Mouse (Mus musculus): ENCODE measurements around the gene Rbms3. TPM values are rescaled to one million over a fixed set of nuclear protein-coding genes. Genes with fewer than 3 reads are reported as not detected.

Gene Rbms3
- polyA plus RNA-seq, 1 experiment from 2014 or later: 38.4 TPM

DNA sequence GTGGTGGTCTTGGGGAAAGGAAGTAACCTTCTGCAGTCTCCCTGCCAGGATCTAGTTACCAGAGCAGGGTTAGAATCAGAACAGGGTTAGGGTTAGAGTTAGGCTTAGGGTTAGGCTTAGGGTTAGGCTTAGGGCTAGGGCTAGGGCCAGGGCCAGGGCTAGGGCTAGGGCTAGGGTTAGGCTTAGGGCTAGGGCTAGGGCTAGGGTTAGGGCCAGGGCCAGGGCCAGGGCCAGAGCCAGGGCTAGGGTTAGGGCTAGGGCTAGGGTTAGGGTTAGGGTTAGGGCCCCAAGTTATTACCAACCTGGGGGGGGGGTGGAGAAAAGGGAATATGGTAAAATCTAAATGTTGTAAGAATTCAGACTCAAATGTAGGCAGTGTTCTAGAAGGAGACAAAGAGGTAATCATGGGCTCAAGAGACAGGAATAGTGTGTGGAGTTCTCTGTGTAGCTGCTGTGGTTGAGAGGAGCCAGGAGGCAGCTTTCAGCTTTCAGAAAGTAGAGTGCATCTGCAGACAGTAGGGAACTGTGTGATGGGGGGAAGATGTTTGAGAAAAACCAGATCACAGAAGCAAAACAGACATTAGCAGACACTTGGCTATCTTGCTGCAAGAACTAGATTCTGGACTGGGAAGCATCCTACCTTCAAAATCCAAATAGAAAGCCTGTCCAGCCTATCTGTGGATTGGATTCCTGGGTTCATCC, 588.3 kb downstream of the Rbms3 start:
- no peaks in the 10 kb centered on the region for H3K27me3 ChIP-seq (ENCODE audit: control insufficient read depth, insufficient read depth, low read length)
- no peaks in the 10 kb centered on the region for H3K9me3 ChIP-seq (ENCODE audit: control insufficient read depth, low read length)
- no peaks in the 10 kb centered on the region for H3K4me1 ChIP-seq (replicated peaks; ENCODE audit: control insufficient read depth, insufficient read depth, low read length)
- no peak for DNase-seq (ENCODE audit: low spot score)
- no peak overlapping the region for H3K9ac ChIP-seq (ENCODE audit: low read depth, low read length)
- no peaks in the 10 kb centered on the region for H3K36me3 ChIP-seq (ENCODE audit: control insufficient read depth, insufficient read depth, low read length)
- no peak overlapping the region for H3K4me3 ChIP-seq (ENCODE audit: low read depth, low read length)
- ATAC-seq (ENCODE audit: low FRiP score): no peak
- H3K27ac ChIP-seq (ENCODE audit: low read depth, low read length): no peak overlapping the region
- H3K4me2 ChIP-seq (replicated peaks; ENCODE audit: low read depth, low read length): no peak overlapping the region

DNA sequence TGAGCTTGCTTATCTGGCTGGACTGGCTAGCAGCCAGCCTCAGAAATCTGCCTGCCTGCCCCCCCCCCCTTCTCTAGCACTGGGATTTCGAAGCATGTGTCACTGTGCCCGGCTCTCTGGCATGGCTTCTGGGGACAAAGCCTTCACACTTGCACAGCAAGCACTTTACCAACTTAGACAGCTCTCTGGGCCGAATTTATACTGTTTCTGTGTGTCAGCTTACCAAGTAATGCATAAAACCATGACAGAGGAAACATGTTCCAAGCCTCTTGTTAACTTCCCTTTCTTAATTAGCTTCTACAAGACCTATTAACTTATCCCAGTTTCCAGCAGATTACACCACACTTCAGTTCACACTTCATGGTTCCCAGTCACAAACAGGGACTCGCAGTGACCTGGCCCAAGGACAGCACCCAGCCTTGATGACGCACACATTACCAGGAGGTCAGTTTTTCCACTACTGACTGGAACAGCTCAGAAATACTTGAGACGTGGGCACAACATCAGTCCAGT, 589.7 kb downstream of the Rbms3 start:
- Histone ChIP-seq H3K4me2 (replicated peaks; ENCODE audit: low read depth, low read length) (no peak overlapping the region), H3K4me3 (ENCODE audit: low read depth, low read length) (no peak overlapping the region), H3K9ac (ENCODE audit: low read depth, low read length) (no peak overlapping the region), H3K27me3 (ENCODE audit: control insufficient read depth, insufficient read depth, low read length) (no peaks in the 10 kb centered on the region), H3K36me3 (ENCODE audit: control insufficient read depth, insufficient read depth, low read length) (no peaks in the 10 kb centered on the region), H3K4me1 (replicated peaks; ENCODE audit: control insufficient read depth, insufficient read depth, low read length) (no peaks in the 10 kb centered on the region), H3K9me3 (ENCODE audit: control insufficient read depth, low read length) (no peaks in the 10 kb centered on the region), H3K27ac (ENCODE audit: low read depth, low read length) (no peak overlapping the region)
- ATAC-seq (ENCODE audit: low FRiP score) (no peak), DNase-seq (ENCODE audit: low spot score) (no peak)
- WGBS: 83% methylated on average over 6 of the region's 6 CpGs

DNA sequence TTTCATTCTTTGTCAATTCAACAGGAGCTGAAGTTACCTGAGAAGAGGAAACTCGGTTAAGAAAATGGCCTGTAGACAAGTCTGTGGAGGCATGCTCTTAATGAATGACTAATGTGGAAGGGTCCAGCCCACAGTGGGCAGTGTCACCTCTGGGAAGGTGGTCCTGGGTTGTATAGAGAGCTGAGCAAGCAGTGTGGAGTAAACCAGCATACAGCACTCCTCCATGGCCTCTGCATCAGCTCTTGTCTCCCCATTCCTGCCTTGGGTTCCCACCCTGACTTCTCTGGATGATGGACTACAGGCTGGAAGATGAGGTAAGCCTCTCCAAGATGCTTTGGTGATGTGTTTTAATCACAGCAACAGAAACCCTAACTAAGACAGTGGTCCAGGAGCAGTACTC, 597.0 kb downstream of the Rbms3 start:
- H3K9ac ChIP-seq (ENCODE audit: low read depth, low read length): no peak overlapping the region
- no peaks in the 10 kb centered on the region for H3K4me1 ChIP-seq (replicated peaks; ENCODE audit: control insufficient read depth, insufficient read depth, low read length)
- H3K27me3 ChIP-seq (ENCODE audit: control insufficient read depth, insufficient read depth, low read length): no peaks in the 10 kb centered on the region
- no peak for DNase-seq (ENCODE audit: low spot score)
- H3K27ac ChIP-seq (ENCODE audit: low read depth, low read length): no peak overlapping the region
- H3K36me3 ChIP-seq (ENCODE audit: control insufficient read depth, insufficient read depth, low read length): no peaks in the 10 kb centered on the region
- no peak for ATAC-seq (ENCODE audit: low FRiP score)
- no peak overlapping the region for H3K4me3 ChIP-seq (ENCODE audit: low read depth, low read length)
- 100% methylated on average over 1 of the region's 1 CpGs for WGBS
- no peak overlapping the region for H3K4me2 ChIP-seq (replicated peaks; ENCODE audit: low read depth, low read length)
- H3K9me3 ChIP-seq (ENCODE audit: control insufficient read depth, low read length): no peaks in the 10 kb centered on the region

DNA sequence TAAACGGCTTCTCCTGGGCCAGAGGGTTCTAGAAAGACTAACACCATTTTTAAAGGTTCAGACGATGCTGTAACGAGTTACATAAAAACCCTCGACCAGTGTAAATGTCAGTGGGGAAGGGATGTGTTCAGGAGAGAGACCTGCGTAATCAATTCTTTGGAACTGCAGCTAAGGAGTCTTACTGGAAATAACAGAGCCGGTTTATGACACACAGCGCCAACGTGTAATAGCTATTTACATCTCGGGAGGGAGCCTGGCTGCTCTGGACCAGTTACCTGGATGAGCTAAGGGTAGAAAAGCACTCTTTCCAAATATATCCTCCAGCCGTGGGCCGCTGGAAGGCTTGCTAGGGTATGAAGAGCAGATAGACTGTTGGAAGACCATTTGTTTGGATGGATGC, 598.5 kb downstream of the Rbms3 start:
- no peak for DNase-seq (ENCODE audit: low spot score)
- WGBS: 79% methylated on average over 11 of the region's 11 CpGs
- Histone ChIP-seq H3K9ac (ENCODE audit: low read depth, low read length) (no peak overlapping the region), H3K27ac (ENCODE audit: low read depth, low read length) (no peak overlapping the region), H3K36me3 (ENCODE audit: control insufficient read depth, insufficient read depth, low read length) (no peaks in the 10 kb centered on the region), H3K27me3 (ENCODE audit: control insufficient read depth, insufficient read depth, low read length) (no peaks in the 10 kb centered on the region), H3K9me3 (ENCODE audit: control insufficient read depth, low read length) (no peaks in the 10 kb centered on the region), H3K4me3 (ENCODE audit: low read depth, low read length) (no peak overlapping the region), H3K4me2 (replicated peaks; ENCODE audit: low read depth, low read length) (no peak overlapping the region), H3K4me1 (replicated peaks; ENCODE audit: control insufficient read depth, insufficient read depth, low read length) (no peaks in the 10 kb centered on the region)
- ATAC-seq (ENCODE audit: low FRiP score): no peak

DNA sequence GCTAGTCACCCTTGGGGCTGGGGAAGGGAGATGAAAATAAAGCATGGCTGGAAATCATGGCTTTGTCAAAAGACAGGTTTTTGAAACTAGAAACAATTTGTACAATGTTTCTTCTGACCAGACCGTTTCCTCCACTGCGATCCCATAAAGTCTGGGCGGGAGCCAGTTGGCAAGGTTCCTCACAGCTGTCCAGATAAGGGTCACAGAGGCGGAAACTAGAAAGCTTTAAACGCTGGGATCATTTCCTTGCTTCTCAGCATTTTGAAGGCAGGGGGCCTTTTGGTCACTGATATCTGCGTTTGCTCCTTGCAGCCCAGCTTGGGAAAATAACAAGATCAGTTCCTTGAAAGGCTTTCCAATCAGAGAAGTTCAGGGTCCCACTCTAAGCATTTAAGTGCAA, 598.9 kb downstream of the Rbms3 start:
- DNase-seq (ENCODE audit: low spot score) (no peak), ATAC-seq (ENCODE audit: low FRiP score) (no peak)
- Histone ChIP-seq H3K4me3 (ENCODE audit: low read depth, low read length) (no peak overlapping the region), H3K27ac (ENCODE audit: low read depth, low read length) (no peak overlapping the region), H3K27me3 (ENCODE audit: control insufficient read depth, insufficient read depth, low read length) (no peaks in the 10 kb centered on the region), H3K4me1 (replicated peaks; ENCODE audit: control insufficient read depth, insufficient read depth, low read length) (no peaks in the 10 kb centered on the region), H3K4me2 (replicated peaks; ENCODE audit: low read depth, low read length) (no peak overlapping the region), H3K9ac (ENCODE audit: low read depth, low read length) (no peak overlapping the region), H3K9me3 (ENCODE audit: control insufficient read depth, low read length) (no peaks in the 10 kb centered on the region), H3K36me3 (ENCODE audit: control insufficient read depth, insufficient read depth, low read length) (no peaks in the 10 kb centered on the region)
- 59% methylated on average over 6 of the region's 6 CpGs for WGBS

- Histone ChIP-seq H3K36me3 (ENCODE audit: control insufficient read depth, insufficient read depth, low read length) (no peaks in the 10 kb centered on the region), H3K27ac (ENCODE audit: low read depth, low read length) (no peak overlapping the region), H3K27me3 (ENCODE audit: control insufficient read depth, insufficient read depth, low read length) (no peaks in the 10 kb centered on the region), H3K9me3 (ENCODE audit: control insufficient read depth, low read length) (no peaks in the 10 kb centered on the region), H3K4me3 (ENCODE audit: low read depth, low read length) (no peak overlapping the region), H3K4me1 (replicated peaks; ENCODE audit: control insufficient read depth, insufficient read depth, low read length) (no peaks in the 10 kb centered on the region), H3K4me2 (replicated peaks; ENCODE audit: low read depth, low read length) (no peak overlapping the region), H3K9ac (ENCODE audit: low read depth, low read length) (no peak overlapping the region)
- ATAC-seq (ENCODE audit: low FRiP score) (no peak), DNase-seq (ENCODE audit: low spot score) (no peak)
- WGBS: 80% methylated on average over 1 of the region's 1 CpGs
Measured at GRCm38 (mm10) chr9:117029953-117030352, 599.8 kb downstream of the Rbms3 start.

- DNase-seq (ENCODE audit: low spot score) (no peak), ATAC-seq (ENCODE audit: low FRiP score) (no peak)
- Histone ChIP-seq H3K4me3 (ENCODE audit: low read depth, low read length) (no peak overlapping the region), H3K27me3 (ENCODE audit: control insufficient read depth, insufficient read depth, low read length) (no peaks in the 10 kb centered on the region), H3K27ac (ENCODE audit: low read depth, low read length) (no peak overlapping the region), H3K4me2 (replicated peaks; ENCODE audit: low read depth, low read length) (no peak overlapping the region), H3K9ac (ENCODE audit: low read depth, low read length) (no peak overlapping the region), H3K4me1 (replicated peaks; ENCODE audit: control insufficient read depth, insufficient read depth, low read length) (no peaks in the 10 kb centered on the region), H3K9me3 (ENCODE audit: control insufficient read depth, low read length) (no peaks in the 10 kb centered on the region), H3K36me3 (ENCODE audit: control insufficient read depth, insufficient read depth, low read length) (no peaks in the 10 kb centered on the region)
- WGBS: 89% methylated on average over 4 of the region's 4 CpGs
Measured at GRCm38 (mm10) chr9:117028586-117028985, 601.1 kb downstream of the Rbms3 start.

- DNase-seq (ENCODE audit: low spot score): no peak
Measured at GRCm38 (mm10) chr9:117022086-117022485, 607.6 kb downstream of the Rbms3 start.

GRCm38 (mm10) chr9:117021506-117021905, 608.2 kb downstream of the Rbms3 start:
- Histone ChIP-seq H3K4me2 (replicated peaks; ENCODE audit: low read depth, low read length) (no peak overlapping the region), H3K9me3 (ENCODE audit: control insufficient read depth, low read length) (no peaks in the 10 kb centered on the region), H3K27me3 (ENCODE audit: control insufficient read depth, insufficient read depth, low read length) (no peaks in the 10 kb centered on the region), H3K4me1 (replicated peaks; ENCODE audit: control insufficient read depth, insufficient read depth, low read length) (no peaks in the 10 kb centered on the region; the same call in 1 of the 2 replicates), H3K36me3 (ENCODE audit: control insufficient read depth, insufficient read depth, low read length) (no peaks in the 10 kb centered on the region), H3K9ac (ENCODE audit: low read depth, low read length) (no peak overlapping the region), H3K4me3 (ENCODE audit: low read depth, low read length) (no peak overlapping the region), H3K27ac (ENCODE audit: low read depth, low read length) (no peak overlapping the region)
- DNase-seq (ENCODE audit: low spot score) (no peak), ATAC-seq (ENCODE audit: low FRiP score) (no peak)
- WGBS: 75% methylated on average over 3 of the region's 3 CpGs

More at GRCm38 (mm10) chr9:117022086-117022485, 607.6 kb downstream of the Rbms3 start:
- Histone ChIP-seq H3K4me3 (ENCODE audit: low read depth, low read length) (no peak overlapping the region), H3K36me3 (ENCODE audit: control insufficient read depth, insufficient read depth, low read length) (no peaks in the 10 kb centered on the region), H3K9me3 (ENCODE audit: control insufficient read depth, low read length) (no peaks in the 10 kb centered on the region), H3K27ac (ENCODE audit: low read depth, low read length) (no peak overlapping the region), H3K4me1 (replicated peaks; ENCODE audit: control insufficient read depth, insufficient read depth, low read length) (no peaks in the 10 kb centered on the region; the same call in 1 of the 2 replicates), H3K9ac (ENCODE audit: low read depth, low read length) (no peak overlapping the region), H3K4me2 (replicated peaks; ENCODE audit: low read depth, low read length) (no peak overlapping the region), H3K27me3 (ENCODE audit: control insufficient read depth, insufficient read depth, low read length) (no peaks in the 10 kb centered on the region)
- ATAC-seq (ENCODE audit: low FRiP score): no peak
- WGBS: 87% methylated on average over 6 of the region's 6 CpGs
